Mouse (Mus musculus): Measurements from ENCODE around the gene Szt2.

The Szt2 gene

GRCm38 (mm10) chr4:118413553-118413952 lies 4.5 kb upstream of the Szt2 start:
- DNase-seq (ENCODE audit: low spot score in 2 of 2), result no peak

GRCm38 (mm10) chr4:118410871-118411270 lies 1.8 kb upstream of the Szt2 start:
- DNase-seq (ENCODE audit: low spot score in 2 of 2), result no peak

GRCm38 (mm10) chr4:118402701-118403100 lies 6.4 kb downstream of the Szt2 start:
- DNase-seq (ENCODE audit: low spot score in 2 of 2), result no peak

- DNase-seq (ENCODE audit: low spot score in 2 of 2), result no peak
Measured at GRCm38 (mm10) chr4:118401918-118402317, 7.2 kb downstream of the Szt2 start.

- DNase-seq (ENCODE audit: low spot score in 2 of 2), result no peak
Measured at GRCm38 (mm10) chr4:118401421-118401820, 7.7 kb downstream of the Szt2 start.

GRCm38 (mm10) chr4:118398400-118398799 lies 10.7 kb downstream of the Szt2 start:
- DNase-seq (ENCODE audit: low spot score in 2 of 2), result no peak

- DNase-seq (ENCODE audit: low spot score in 2 of 2), result no peak
Measured at GRCm38 (mm10) chr4:118396433-118396832, 12.6 kb downstream of the Szt2 start.

GRCm38 (mm10) chr4:118395289-118395688 lies 13.8 kb downstream of the Szt2 start:
- no peak for DNase-seq (ENCODE audit: low spot score in 2 of 2)

- DNase-seq (ENCODE audit: low spot score in 2 of 2), result no peak
Measured at GRCm38 (mm10) chr4:118394505-118394904, 14.6 kb downstream of the Szt2 start.

- DNase-seq (ENCODE audit: low spot score in 2 of 2), result no peak
Measured at GRCm38 (mm10) chr4:118390146-118390545, 18.9 kb downstream of the Szt2 start.

GRCm38 (mm10) chr4:118387316-118387715 lies 21.8 kb downstream of the Szt2 start:
- DNase-seq (ENCODE audit: low spot score in 2 of 2), result no peak

- no peak for DNase-seq (ENCODE audit: low spot score in 2 of 2)
Measured at GRCm38 (mm10) chr4:118383271-118383670, 25.8 kb downstream of the Szt2 start.

- DNase-seq (ENCODE audit: low spot score in 2 of 2), result no peak
Measured at GRCm38 (mm10) chr4:118375999-118376398, 33.1 kb downstream of the Szt2 start.

- no peak for DNase-seq (ENCODE audit: low spot score in 2 of 2)
Measured at GRCm38 (mm10) chr4:118371822-118372221, 37.3 kb downstream of the Szt2 start.

GRCm38 (mm10) chr4:118368616-118369015 lies 40.5 kb downstream of the Szt2 start:
- DNase-seq (ENCODE audit: low spot score in 2 of 2), result no peak

- no peak for DNase-seq (ENCODE audit: low spot score in 2 of 2)
Measured at GRCm38 (mm10) chr4:118367551-118367950, 41.5 kb downstream of the Szt2 start.

GRCm38 (mm10) chr4:118365991-118366390 lies 43.1 kb downstream of the Szt2 start:
- no peak for DNase-seq (ENCODE audit: low spot score in 2 of 2)

- DNase-seq (ENCODE audit: low spot score in 2 of 2), result no peak
Measured at GRCm38 (mm10) chr4:118364641-118365040, 44.4 kb downstream of the Szt2 start.

GRCm38 (mm10) chr4:118363985-118364384 lies 45.1 kb downstream of the Szt2 start:
- DNase-seq (ENCODE audit: low spot score in 2 of 2), result no peak

GRCm38 (mm10) chr4:118362879-118363278 lies 46.2 kb downstream of the Szt2 start:
- DNase-seq (ENCODE audit: low spot score in 2 of 2), result no peak

- no peak for DNase-seq (ENCODE audit: low spot score in 2 of 2)
Measured at GRCm38 (mm10) chr4:118361451-118361850, 47.6 kb downstream of the Szt2 start.

GRCm38 (mm10) chr4:118359896-118360720 lies 49.0 kb downstream of the Szt2 start:
- peak; percentile 66 to 87 for DNase-seq (ENCODE audit: low spot score in 2 of 2)

- DNase-seq (ENCODE audit: low spot score in 2 of 2), result no peak
Measured at GRCm38 (mm10) chr4:118359211-118359895, 49.7 kb downstream of the Szt2 start.

Measured in urinary bladder, adult 18-20 months (tissue).